Mouse (Mus musculus): ENCODE data around the gene Ndufc2. TPM values are rescaled to one million over a fixed set of nuclear protein-coding genes. Genes with fewer than 3 reads are reported as not detected.

The Ndufc2 gene
- total and polyA plus RNA-seq, 3 experiments = 242 to 280 TPM; not detected in 1

GRCm38 (mm10) chr7:97388541-97388940, 11.3 kb upstream of the Ndufc2 start:
- DNase-seq (ENCODE audit: low read depth, low spot score) = no peak
- peaks cover 0 to 11% of the 10 kb centered on the region in 2 experiments; a peak in 2 of 4 replicates for H3K36me3 ChIP-seq (ENCODE audit: control insufficient read depth in 1 of 2, insufficient read depth in 2 of 2, low read length in 2 of 2)
- H3K79me2 ChIP-seq (ENCODE audit: control insufficient read depth, insufficient read depth, low read length, poor library complexity) = no peaks in the 10 kb centered on the region
- peaks cover 0 to 3% of the 10 kb centered on the region in 2 experiments; a peak in 1 of 4 replicates for H3K4me1 ChIP-seq (ENCODE audit: control insufficient read depth in 1 of 2, insufficient read depth in 2 of 2, low read length in 2 of 2)
- H3K9me3 ChIP-seq (replicated peaks; ENCODE audit: insufficient read depth, low read length) = no peaks in the 10 kb centered on the region
- no peak overlapping the region for H3K27ac ChIP-seq (ENCODE audit: control insufficient read depth, low read depth, low read length)
- H3K27me3 ChIP-seq (ENCODE audit: control insufficient read depth in 1 of 2, insufficient read depth in 2 of 2, low read length in 2 of 2) = no peaks in the 10 kb centered on the region
- H3K4me3 ChIP-seq (ENCODE audit: control insufficient read depth in 1 of 2, insufficient read depth in 1 of 2, low read depth in 2 of 2, low read length in 2 of 2) = no peak overlapping the region
- TF ChIP-seq SMC3 (IDR thresholded peaks at IDR 0.05; ENCODE audit: low read depth, low read length) (no peak), CTCF (IDR thresholded peaks at IDR 0.05 in 2 of 3, conservative IDR thresholded peaks at IDR 0.05 in 1 of 3; ENCODE audit: control insufficient read depth in 1 of 3, insufficient read depth in 1 of 3, low read depth in 2 of 3, low read length in 3 of 3, poor library complexity in 1 of 3, severe bottlenecking in 1 of 3) (no peak), TAL1 (IDR thresholded peaks at IDR 0.05; ENCODE audit: low read length) (no peak), ZNF384 (IDR thresholded peaks at IDR 0.05; ENCODE audit: low read depth, low read length) (no peak), MAX (IDR thresholded peaks at IDR 0.05; ENCODE audit: low read length) (no peak)
- no peak overlapping the region for H3K9ac ChIP-seq (ENCODE audit: control insufficient read depth, low read depth, low read length, poor library complexity, severe bottlenecking)

GRCm38 (mm10) chr7:97391293-97392078, 8.3 kb upstream of the Ndufc2 start:
- DNase-seq (ENCODE audit: low read depth, low spot score) = no peak
- Histone ChIP-seq H3K79me2 (ENCODE audit: control insufficient read depth, insufficient read depth, low read length, poor library complexity) (no peaks in the 10 kb centered on the region), H3K36me3 (ENCODE audit: control insufficient read depth in 1 of 2, insufficient read depth in 2 of 2, low read length in 2 of 2) (peaks cover 0 to 7% of the 10 kb centered on the region in 2 experiments; a peak in 2 of 4 replicates)

DNA sequence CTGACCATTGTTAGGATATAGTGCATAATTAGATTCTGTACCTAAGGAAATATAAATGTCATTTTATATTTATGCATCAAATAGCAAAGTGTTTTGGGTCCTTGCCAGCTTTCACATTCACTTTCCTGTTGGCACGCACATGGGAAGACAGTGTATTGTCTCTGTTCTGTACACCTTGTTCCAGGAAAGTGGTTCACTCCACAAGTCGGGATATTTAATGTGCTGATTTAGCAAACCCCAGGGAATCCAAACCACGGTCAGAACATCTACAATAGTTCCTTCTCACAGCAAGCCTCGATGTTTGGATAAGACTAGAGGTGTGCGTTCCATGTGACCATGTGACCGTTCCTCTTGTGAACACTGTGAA, 7.7 kb upstream of the Ndufc2 start:
- Histone ChIP-seq H3K4me3 (ENCODE audit: control insufficient read depth in 1 of 2, insufficient read depth in 1 of 2, low read depth in 2 of 2, low read length in 2 of 2) (no peak overlapping the region), H3K27ac (ENCODE audit: control insufficient read depth, low read depth, low read length) (no peak overlapping the region), H3K9ac (ENCODE audit: control insufficient read depth, low read depth, low read length, poor library complexity, severe bottlenecking) (no peak overlapping the region), H3K4me1 (ENCODE audit: control insufficient read depth in 1 of 2, insufficient read depth in 2 of 2, low read length in 2 of 2) (peaks cover 0 to 3% of the 10 kb centered on the region in 2 experiments; a peak in 1 of 4 replicates), H3K27me3 (ENCODE audit: control insufficient read depth in 1 of 2, insufficient read depth in 2 of 2, low read length in 2 of 2) (no peaks in the 10 kb centered on the region), H3K9me3 (replicated peaks; ENCODE audit: insufficient read depth, low read length) (no peaks in the 10 kb centered on the region), H3K79me2 (ENCODE audit: control insufficient read depth, insufficient read depth, low read length, poor library complexity) (no peaks in the 10 kb centered on the region), H3K36me3 (ENCODE audit: control insufficient read depth in 1 of 2, insufficient read depth in 2 of 2, low read length in 2 of 2) (peaks cover 0 to 4% of the 10 kb centered on the region in 2 experiments; a peak in 2 of 4 replicates)
- TF ChIP-seq POLR2AphosphoS2 (IDR thresholded peaks at IDR 0.05; ENCODE audit: low read length) (no peak), MAFK (IDR thresholded peaks at IDR 0.05; ENCODE audit: borderline replicate concordance, low read depth, low read length) (no peak), GATA1 (IDR thresholded peaks at IDR 0.05; ENCODE audit: low read depth, low read length) (no peak)
- DNase-seq (ENCODE audit: low read depth, low spot score) = no peak

More at GRCm38 (mm10) chr7:97391293-97392078, 8.3 kb upstream of the Ndufc2 start:
- Histone ChIP-seq H3K27ac (ENCODE audit: control insufficient read depth, low read depth, low read length) (no peak overlapping the region), H3K9me3 (replicated peaks; ENCODE audit: insufficient read depth, low read length) (no peaks in the 10 kb centered on the region), H3K4me1 (ENCODE audit: control insufficient read depth in 1 of 2, insufficient read depth in 2 of 2, low read length in 2 of 2) (peaks cover 0 to 3% of the 10 kb centered on the region in 2 experiments; a peak in 1 of 4 replicates), H3K9ac (ENCODE audit: control insufficient read depth, low read depth, low read length, poor library complexity, severe bottlenecking) (no peak overlapping the region), H3K4me3 (ENCODE audit: control insufficient read depth in 1 of 2, insufficient read depth in 1 of 2, low read depth in 2 of 2, low read length in 2 of 2) (no peak overlapping the region), H3K27me3 (ENCODE audit: control insufficient read depth in 1 of 2, insufficient read depth in 2 of 2, low read length in 2 of 2) (no peaks in the 10 kb centered on the region)
- no peak for TF ChIP-seq USF2 (IDR thresholded peaks at IDR 0.05; ENCODE audit: borderline replicate concordance in 1 of 2, insufficient read depth in 1 of 2, low read depth in 1 of 2, low read length in 2 of 2)
- no peak for TF ChIP-seq KAT2A (conservative IDR thresholded peaks at IDR 0.05; ENCODE audit: low read depth, low read length)
- no peak for TF ChIP-seq TBP (IDR thresholded peaks at IDR 0.05; ENCODE audit: low read depth, low read length)
- no peak for TF ChIP-seq ZNF384 (IDR thresholded peaks at IDR 0.05; ENCODE audit: low read depth, low read length)
- no peak for TF ChIP-seq JUND (IDR thresholded peaks at IDR 0.05; ENCODE audit: low read depth, low read length)
- TF ChIP-seq MXI1 (IDR thresholded peaks at IDR 0.05; ENCODE audit: low read depth, low read length) = no peak
- no peak for TF ChIP-seq GATA1 (IDR thresholded peaks at IDR 0.05; ENCODE audit: low read depth, low read length)
- TF ChIP-seq ZMIZ1 (IDR thresholded peaks at IDR 0.05; ENCODE audit: low read depth, low read length) = no peak
- TF ChIP-seq MAFK (IDR thresholded peaks at IDR 0.05; ENCODE audit: borderline replicate concordance, low read depth, low read length) = no peak
- TF ChIP-seq CHD2 (IDR thresholded peaks at IDR 0.05; ENCODE audit: low read length) = no peak
- no peak for TF ChIP-seq CHD1 (IDR thresholded peaks at IDR 0.05; ENCODE audit: low read depth, low read length)
- no peak for TF ChIP-seq GABPA (IDR thresholded peaks at IDR 0.05; ENCODE audit: low read depth, low read length)
- no peak for TF ChIP-seq E2F4 (IDR thresholded peaks at IDR 0.05; ENCODE audit: borderline replicate concordance, low read depth, low read length)
- no peak for TF ChIP-seq MAZ (IDR thresholded peaks at IDR 0.05; ENCODE audit: low read depth, low read length)
- no peak for TF ChIP-seq BHLHE40 (IDR thresholded peaks at IDR 0.05; ENCODE audit: borderline replicate concordance, low read depth, low read length)
- TF ChIP-seq UBTF (IDR thresholded peaks at IDR 0.05; ENCODE audit: borderline replicate concordance, insufficient read depth, low read depth, low read length) = no peak
- TF ChIP-seq SMC3 (IDR thresholded peaks at IDR 0.05; ENCODE audit: low read depth, low read length) = no peak
- TF ChIP-seq ELF1 (IDR thresholded peaks at IDR 0.05; ENCODE audit: low read depth, low read length) = no peak
- TF ChIP-seq RCOR1 (IDR thresholded peaks at IDR 0.05; ENCODE audit: low read depth, low read length) = no peak
